Mouse (Mus musculus) neutrophil, adult 59 days (primary cell): ENCODE measurements around the gene Olfr1201. TPM values are rescaled to one million over a fixed set of nuclear protein-coding genes. Genes with fewer than 3 reads are reported as not detected.

ENCODE experiments used
- total RNA-seq, 2 experiments: library from RNA; stranded (reverse); gene quantifications; 1 replicate in 1 of 2; 2 replicates in 1 of 2; pipeline ENCODE4 v1.2.4; 2023

Olfr1201 gene
- not detected for total RNA-seq

GRCm38 (mm10) chr2:88792736-88793135, at the start of gene Olfr1201:
Gene Olfr1201, plus strand, starts transcription at chr2:88793036.

GRCm38 (mm10) chr2:88751270-88751669, 41.6 kb upstream of the Olfr1201 start, which contains the start of gene Olfr1198:
Gene Olfr1198, minus strand, starts transcription at chr2:88751370.

GRCm38 (mm10) chr2:88760369-88760768, 32.5 kb upstream of the Olfr1201 start, which contains the start of gene Olfr1199:
Gene Olfr1199, minus strand, starts transcription at chr2:88760469.

GRCm38 (mm10) chr2:88770388-88770787, 22.4 kb upstream of the Olfr1201 start, which contains the start of gene Olfr1200:
Gene Olfr1200, minus strand, starts transcription at chr2:88770488.

GRCm38 (mm10) chr2:88814196-88814595, 21.4 kb downstream of the Olfr1201 start, which contains the start of gene Olfr1202:
Gene Olfr1202, plus strand, starts transcription at chr2:88814496.

GRCm38 (mm10) chr2:88829437-88829836, 36.6 kb downstream of the Olfr1201 start, which contains the start of gene Olfr1205:
Gene Olfr1205, plus strand, starts transcription at chr2:88829737.

Other genes starting within 250 kb of the Olfr1201 start
- gene Olfr1188, start 236.1 kb upstream of the Olfr1201 start, total RNA-seq, result not detected
- gene Olfr1189, start 206.6 kb upstream of the Olfr1201 start, total RNA-seq, result not detected
- gene Olfr1191-ps1, start 152.5 kb upstream of the Olfr1201 start, total RNA-seq, result under 1 TPM in 1 of 2 experiments, not detected in 1; 0.09 TPM
- not detected for gene Olfr1192-ps1, start 144.5 kb upstream of the Olfr1201 start, total RNA-seq
- not detected for gene Olfr1193, start 117.4 kb upstream of the Olfr1201 start, total RNA-seq
- not detected for gene Olfr1195, start 103.8 kb upstream of the Olfr1201 start, total RNA-seq
- gene Olfr1196, start 88.4 kb upstream of the Olfr1201 start, total RNA-seq, result not detected
- not detected for gene Olfr1197, start 60.7 kb upstream of the Olfr1201 start, total RNA-seq
- gene Olfr1198, start 41.7 kb upstream of the Olfr1201 start, total RNA-seq, result not detected
- not detected for gene Olfr1199, start 32.6 kb upstream of the Olfr1201 start, total RNA-seq
- gene Olfr1200, start 22.5 kb upstream of the Olfr1201 start, total RNA-seq, result not detected
- gene Olfr1202, start 21.5 kb downstream of the Olfr1201 start, total RNA-seq, result not detected
- gene Olfr1205, start 36.7 kb downstream of the Olfr1201 start, total RNA-seq, result not detected
- not detected for gene Olfr1204, start 56.3 kb downstream of the Olfr1201 start, total RNA-seq
- gene Olfr1206, start 70.2 kb downstream of the Olfr1201 start, total RNA-seq, result not detected
- gene Olfr1208, start 109.3 kb downstream of the Olfr1201 start, total RNA-seq, result not detected
- not detected for gene Olfr1209, start 122.1 kb downstream of the Olfr1201 start, total RNA-seq
- not detected for gene Olfr1211, start 145.1 kb downstream of the Olfr1201 start, total RNA-seq
- not detected for gene Olfr1212, start 160.9 kb downstream of the Olfr1201 start, total RNA-seq
- gene Gm13762, start 187.2 kb downstream of the Olfr1201 start, total RNA-seq, result not detected
- gene Olfr1214, start 199.6 kb downstream of the Olfr1201 start, total RNA-seq, result not detected
- not detected for gene Olfr1215, start 213.9 kb downstream of the Olfr1201 start, total RNA-seq
- gene Olfr1216, start 225.3 kb downstream of the Olfr1201 start, total RNA-seq, result not detected
- gene Olfr1217, start 239.0 kb downstream of the Olfr1201 start, total RNA-seq, result not detected